Mouse (Mus musculus): Measurements from ENCODE around the gene Rasd2. TPM values are rescaled to one million over a fixed set of nuclear protein-coding genes. Genes with fewer than 3 reads are reported as not detected.

Gene Rasd2
- polyA plus RNA-seq, 1 experiment: 9.4 TPM

- Histone ChIP-seq H3K9ac (ENCODE audit: low read depth, poor library complexity, severe bottlenecking) (no peak overlapping the region), H3K4me1 (ENCODE audit: control insufficient read depth, insufficient read depth, low read length) (no peaks in the 10 kb centered on the region), H3K9me3 (replicated peaks; ENCODE audit: control insufficient read depth, insufficient read depth, low read length, poor library complexity, severe bottlenecking) (no peaks in the 10 kb centered on the region), H3K36me3 (ENCODE audit: control insufficient read depth, insufficient read depth, low read length, poor library complexity, severe bottlenecking) (no peaks in the 10 kb centered on the region), H3K4me3 (ENCODE audit: low read depth, low read length) (no peak overlapping the region), H3K27ac (ENCODE audit: insufficient read depth, low read length) (no peak overlapping the region), H3K27me3 (ENCODE audit: control insufficient read depth, insufficient read depth, low read length, poor library complexity, severe bottlenecking) (peaks cover 1% of the 10 kb centered on the region; the same call in 1 of the 2 replicates)
- TF ChIP-seq CTCF (IDR thresholded peaks at IDR 0.05; ENCODE audit: low read depth, low read length): no peak
- no peak for TF ChIP-seq EP300 (IDR thresholded peaks at IDR 0.05; ENCODE audit: insufficient read depth, low read depth, low read length)
- TF ChIP-seq POLR2A (IDR thresholded peaks at IDR 0.05; ENCODE audit: insufficient read depth, low read length): no peak
Observed at GRCm38 (mm10) chr8:75203420-75203819, 10.3 kb upstream of the Rasd2 start.

- Histone ChIP-seq H3K27ac (ENCODE audit: insufficient read depth, low read length) (no peak overlapping the region), H3K4me1 (ENCODE audit: control insufficient read depth, insufficient read depth, low read length) (no peaks in the 10 kb centered on the region), H3K27me3 (ENCODE audit: control insufficient read depth, insufficient read depth, low read length, poor library complexity, severe bottlenecking) (peaks cover 1% of the 10 kb centered on the region; the same call in 1 of the 2 replicates), H3K4me3 (ENCODE audit: low read depth, low read length) (no peak overlapping the region), H3K36me3 (ENCODE audit: control insufficient read depth, insufficient read depth, low read length, poor library complexity, severe bottlenecking) (no peaks in the 10 kb centered on the region), H3K9me3 (replicated peaks; ENCODE audit: control insufficient read depth, insufficient read depth, low read length, poor library complexity, severe bottlenecking) (no peaks in the 10 kb centered on the region), H3K9ac (ENCODE audit: low read depth, poor library complexity, severe bottlenecking) (no peak overlapping the region)
- TF ChIP-seq POLR2A (IDR thresholded peaks at IDR 0.05; ENCODE audit: insufficient read depth, low read length): no peak
- TF ChIP-seq EP300 (IDR thresholded peaks at IDR 0.05; ENCODE audit: insufficient read depth, low read depth, low read length): no peak
- TF ChIP-seq CTCF (IDR thresholded peaks at IDR 0.05; ENCODE audit: low read depth, low read length): no peak
Observed at GRCm38 (mm10) chr8:75204190-75204868, 9.4 kb upstream of the Rasd2 start.

GRCm38 (mm10) chr8:75211461-75211860 lies 2.3 kb upstream of the Rasd2 start:
- no peaks in the 10 kb centered on the region for H3K9me3 ChIP-seq (replicated peaks; ENCODE audit: control insufficient read depth, insufficient read depth, low read length, poor library complexity, severe bottlenecking)
- TF ChIP-seq CTCF (IDR thresholded peaks at IDR 0.05; ENCODE audit: low read depth, low read length) (no peak), EP300 (IDR thresholded peaks at IDR 0.05; ENCODE audit: insufficient read depth, low read depth, low read length) (no peak), POLR2A (IDR thresholded peaks at IDR 0.05; ENCODE audit: insufficient read depth, low read length) (no peak)
- H3K36me3 ChIP-seq (ENCODE audit: control insufficient read depth, insufficient read depth, low read length, poor library complexity, severe bottlenecking): no peaks in the 10 kb centered on the region
- H3K4me3 ChIP-seq (ENCODE audit: low read depth, low read length): no peak overlapping the region
- H3K4me1 ChIP-seq (ENCODE audit: control insufficient read depth, insufficient read depth, low read length): peaks cover 2% of the 10 kb centered on the region
- H3K27ac ChIP-seq (ENCODE audit: insufficient read depth, low read length): no peak overlapping the region
- H3K9ac ChIP-seq (ENCODE audit: low read depth, poor library complexity, severe bottlenecking): no peak overlapping the region
- H3K27me3 ChIP-seq (ENCODE audit: control insufficient read depth, insufficient read depth, low read length, poor library complexity, severe bottlenecking): peaks cover 18% of the 10 kb centered on the region

- Histone ChIP-seq H3K27me3 (ENCODE audit: control insufficient read depth, insufficient read depth, low read length, poor library complexity, severe bottlenecking) (peaks cover 18% of the 10 kb centered on the region), H3K27ac (ENCODE audit: insufficient read depth, low read length) (no peak overlapping the region), H3K9ac (ENCODE audit: low read depth, poor library complexity, severe bottlenecking) (peak overlapping the region; percentile 91), H3K9me3 (replicated peaks; ENCODE audit: control insufficient read depth, insufficient read depth, low read length, poor library complexity, severe bottlenecking) (no peaks in the 10 kb centered on the region), H3K36me3 (ENCODE audit: control insufficient read depth, insufficient read depth, low read length, poor library complexity, severe bottlenecking) (no peaks in the 10 kb centered on the region), H3K4me1 (ENCODE audit: control insufficient read depth, insufficient read depth, low read length) (peaks cover 2% of the 10 kb centered on the region), H3K4me3 (ENCODE audit: low read depth, low read length) (peak overlapping the region; percentile 77)
- TF ChIP-seq CTCF (IDR thresholded peaks at IDR 0.05; ENCODE audit: low read depth, low read length): no peak
- no peak for TF ChIP-seq POLR2A (IDR thresholded peaks at IDR 0.05; ENCODE audit: insufficient read depth, low read length)
Observed at GRCm38 (mm10) chr8:75212631-75213306, 975 bp upstream of the Rasd2 start.

- no peaks in the 10 kb centered on the region for H3K36me3 ChIP-seq (ENCODE audit: control insufficient read depth, insufficient read depth, low read length, poor library complexity, severe bottlenecking)
- peak overlapping the region; percentile 77 for H3K4me3 ChIP-seq (ENCODE audit: low read depth, low read length)
- no peaks in the 10 kb centered on the region for H3K9me3 ChIP-seq (replicated peaks; ENCODE audit: control insufficient read depth, insufficient read depth, low read length, poor library complexity, severe bottlenecking)
- peaks cover 18% of the 10 kb centered on the region for H3K27me3 ChIP-seq (ENCODE audit: control insufficient read depth, insufficient read depth, low read length, poor library complexity, severe bottlenecking)
- no peak for TF ChIP-seq EP300 (IDR thresholded peaks at IDR 0.05; ENCODE audit: insufficient read depth, low read depth, low read length)
- peaks cover 2% of the 10 kb centered on the region for H3K4me1 ChIP-seq (ENCODE audit: control insufficient read depth, insufficient read depth, low read length)
- no peak overlapping the region for H3K27ac ChIP-seq (ENCODE audit: insufficient read depth, low read length)
- peak overlapping the region; percentile 91 for H3K9ac ChIP-seq (ENCODE audit: low read depth, poor library complexity, severe bottlenecking)
Observed at GRCm38 (mm10) chr8:75213307-75213651, 465 bp upstream of the Rasd2 start.

GRCm38 (mm10) chr8:75215046-75215445 lies 1.3 kb downstream of the Rasd2 start:
- no peaks in the 10 kb centered on the region for H3K36me3 ChIP-seq (ENCODE audit: control insufficient read depth, insufficient read depth, low read length, poor library complexity, severe bottlenecking)
- no peak overlapping the region for H3K9ac ChIP-seq (ENCODE audit: low read depth, poor library complexity, severe bottlenecking)
- H3K27ac ChIP-seq (ENCODE audit: insufficient read depth, low read length): no peak overlapping the region
- H3K4me1 ChIP-seq (ENCODE audit: control insufficient read depth, insufficient read depth, low read length): peaks cover 2% of the 10 kb centered on the region
- H3K27me3 ChIP-seq (ENCODE audit: control insufficient read depth, insufficient read depth, low read length, poor library complexity, severe bottlenecking): peaks cover 18% of the 10 kb centered on the region
- TF ChIP-seq POLR2A (IDR thresholded peaks at IDR 0.05; ENCODE audit: insufficient read depth, low read length): no peak
- no peak for TF ChIP-seq EP300 (IDR thresholded peaks at IDR 0.05; ENCODE audit: insufficient read depth, low read depth, low read length)
- no peak for TF ChIP-seq CTCF (IDR thresholded peaks at IDR 0.05; ENCODE audit: low read depth, low read length)
- H3K9me3 ChIP-seq (replicated peaks; ENCODE audit: control insufficient read depth, insufficient read depth, low read length, poor library complexity, severe bottlenecking): no peaks in the 10 kb centered on the region
- H3K4me3 ChIP-seq (ENCODE audit: low read depth, low read length): no peak overlapping the region

All from ES-Bruce4 (cell line).